Mouse (Mus musculus): ENCODE measurements around the gene A730061H03Rik. TPM values are rescaled to one million over a fixed set of nuclear protein-coding genes. Genes with fewer than 3 reads are reported as not detected.

A730061H03Rik gene
- polyA plus RNA-seq, 2 experiments: 0.67 to 0.74 TPM

DNA sequence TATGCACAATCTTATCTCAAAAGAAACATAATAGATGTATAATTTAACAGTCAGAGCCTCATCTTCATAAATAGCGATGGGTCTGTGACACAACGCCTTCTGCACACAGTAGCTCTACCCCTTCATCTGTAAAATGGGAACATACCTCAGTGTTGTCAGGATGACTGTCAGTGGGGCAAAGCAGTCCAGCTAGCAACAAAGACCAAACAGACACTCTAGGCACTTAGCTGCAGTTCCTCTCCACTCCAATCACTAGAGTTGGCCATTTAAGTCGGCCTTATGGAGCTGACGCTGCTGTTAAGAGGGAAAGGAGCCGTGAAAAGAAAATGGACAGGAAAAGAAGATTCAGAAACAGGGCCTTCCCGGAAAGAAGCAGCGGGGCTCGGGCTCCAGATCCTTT is 8.4 kb downstream of the A730061H03Rik start:
- Histone ChIP-seq H3K27me3 (ENCODE audit: control insufficient read depth, insufficient read depth, low read length) (no peaks in the 10 kb centered on the region), H3K27ac (replicated peaks; ENCODE audit: low read depth, low read length) (no peak overlapping the region), H3K9ac (ENCODE audit: low read depth, low read length, severe bottlenecking) (no peak overlapping the region), H3K4me1 (ENCODE audit: control insufficient read depth, insufficient read depth, low read length) (no peaks in the 10 kb centered on the region), H3K4me3 (replicated peaks; ENCODE audit: low read length) (no peak overlapping the region), H3K36me3 (ENCODE audit: control insufficient read depth, insufficient read depth, low read length) (peaks cover 34% of the 10 kb centered on the region), H3K9me3 (ENCODE audit: control insufficient read depth, low read length) (no peaks in the 10 kb centered on the region), H3K4me2 (replicated peaks; ENCODE audit: low read depth, low read length, severe bottlenecking) (no peak overlapping the region)
- no peak for DNase-seq (ENCODE audit: low spot score)
- ATAC-seq (ENCODE audit: low FRiP score, low read depth): no peak
- no peak for TF ChIP-seq POLR2A (IDR thresholded peaks at IDR 0.05; ENCODE audit: borderline replicate concordance, extremely low read depth, insufficient read depth, insufficient read length)
- 91% methylated on average over 8 of the region's 8 CpGs for WGBS

DNA sequence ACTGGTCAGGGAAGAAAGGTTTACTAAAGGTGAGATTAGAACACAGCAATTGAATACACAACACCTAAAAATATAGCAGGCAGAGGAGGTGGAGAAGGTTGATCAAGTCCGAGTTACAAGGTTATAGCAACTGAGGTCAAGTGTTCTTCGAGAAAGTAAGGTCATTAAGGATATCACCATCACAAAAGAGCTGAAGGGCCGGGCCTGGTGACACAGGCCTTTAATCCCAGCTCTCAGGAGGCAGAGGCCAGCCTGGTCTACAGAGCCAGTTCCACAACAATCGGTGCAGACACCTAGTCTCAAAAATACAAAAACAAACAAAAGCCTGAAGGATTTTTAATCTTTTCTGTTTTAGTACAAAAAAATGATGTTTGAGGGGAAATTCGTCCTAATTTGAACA is 8.9 kb downstream of the A730061H03Rik start:
- Histone ChIP-seq H3K27me3 (ENCODE audit: control insufficient read depth, insufficient read depth, low read length) (no peaks in the 10 kb centered on the region), H3K4me3 (replicated peaks; ENCODE audit: low read length) (no peak overlapping the region), H3K27ac (replicated peaks; ENCODE audit: low read depth, low read length) (no peak overlapping the region), H3K9me3 (ENCODE audit: control insufficient read depth, low read length) (no peaks in the 10 kb centered on the region), H3K4me2 (replicated peaks; ENCODE audit: low read depth, low read length, severe bottlenecking) (no peak overlapping the region), H3K4me1 (ENCODE audit: control insufficient read depth, insufficient read depth, low read length) (no peaks in the 10 kb centered on the region), H3K36me3 (ENCODE audit: control insufficient read depth, insufficient read depth, low read length) (peaks cover 36% of the 10 kb centered on the region), H3K9ac (ENCODE audit: low read depth, low read length, severe bottlenecking) (no peak overlapping the region)
- ATAC-seq (ENCODE audit: low FRiP score, low read depth) (no peak), DNase-seq (ENCODE audit: low spot score) (no peak)
- WGBS: 70% methylated on average over 5 of the region's 5 CpGs
- TF ChIP-seq POLR2A (IDR thresholded peaks at IDR 0.05; ENCODE audit: borderline replicate concordance, extremely low read depth, insufficient read depth, insufficient read length): no peak

DNA sequence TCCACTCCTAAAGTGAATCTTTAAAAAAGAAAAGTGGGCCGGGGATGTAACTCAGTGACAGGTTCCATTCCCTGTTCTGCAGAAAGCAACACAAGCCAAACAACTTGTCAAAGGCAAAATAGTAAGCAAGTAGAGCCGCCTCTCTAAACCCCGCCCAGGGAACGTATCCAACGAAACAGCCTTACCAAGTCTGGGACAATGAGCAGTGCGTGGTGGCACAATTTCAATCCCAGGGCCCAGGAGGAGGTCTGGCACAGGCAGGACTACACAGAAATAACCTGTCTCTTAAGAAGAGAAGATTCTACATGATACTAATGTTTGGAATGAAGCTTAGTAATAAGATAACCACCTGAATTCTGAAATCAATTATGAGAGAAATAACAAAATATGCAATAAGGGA is 10.0 kb downstream of the A730061H03Rik start:
- TF ChIP-seq POLR2A (IDR thresholded peaks at IDR 0.05; ENCODE audit: borderline replicate concordance, extremely low read depth, insufficient read depth, insufficient read length): no peak
- Histone ChIP-seq H3K9ac (ENCODE audit: low read depth, low read length, severe bottlenecking) (no peak overlapping the region), H3K36me3 (ENCODE audit: control insufficient read depth, insufficient read depth, low read length) (peaks cover 46% of the 10 kb centered on the region), H3K27me3 (ENCODE audit: control insufficient read depth, insufficient read depth, low read length) (no peaks in the 10 kb centered on the region), H3K4me3 (replicated peaks; ENCODE audit: low read length) (no peak overlapping the region), H3K4me1 (ENCODE audit: control insufficient read depth, insufficient read depth, low read length) (no peaks in the 10 kb centered on the region), H3K27ac (replicated peaks; ENCODE audit: low read depth, low read length) (no peak overlapping the region), H3K4me2 (replicated peaks; ENCODE audit: low read depth, low read length, severe bottlenecking) (no peak overlapping the region), H3K9me3 (ENCODE audit: control insufficient read depth, low read length) (no peaks in the 10 kb centered on the region)
- WGBS: 86% methylated on average over 6 of the region's 6 CpGs
- no peak for DNase-seq (ENCODE audit: low spot score)
- no peak for ATAC-seq (ENCODE audit: low FRiP score, low read depth)

DNA sequence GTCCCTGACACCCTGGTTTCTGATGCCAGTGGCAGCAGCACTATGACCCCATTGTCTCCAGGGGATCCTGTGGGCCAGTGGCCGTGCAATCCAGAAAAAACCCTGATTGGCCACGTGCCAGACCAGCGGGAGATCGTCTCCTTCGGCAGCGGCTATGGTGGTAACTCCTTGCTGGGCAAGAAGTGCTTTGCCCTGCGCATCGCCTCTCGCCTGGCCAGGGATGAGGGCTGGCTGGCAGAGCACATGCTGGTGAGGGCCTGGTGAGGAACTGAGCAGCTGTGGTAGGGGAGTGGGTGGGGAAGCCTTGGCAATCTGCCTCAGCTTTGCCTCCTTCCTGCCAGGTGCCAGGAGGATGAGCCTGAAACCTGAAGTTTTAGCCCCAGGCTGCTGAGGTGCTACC is 15.9 kb downstream of the A730061H03Rik start:
- Histone ChIP-seq H3K9me3 (ENCODE audit: control insufficient read depth, low read length) (no peaks in the 10 kb centered on the region), H3K4me1 (ENCODE audit: control insufficient read depth, insufficient read depth, low read length) (peaks cover 7% of the 10 kb centered on the region), H3K27ac (replicated peaks; ENCODE audit: low read depth, low read length) (no peak overlapping the region), H3K36me3 (ENCODE audit: control insufficient read depth, insufficient read depth, low read length) (peaks cover 60% of the 10 kb centered on the region), H3K4me3 (replicated peaks; ENCODE audit: low read length) (no peak overlapping the region), H3K9ac (ENCODE audit: low read depth, low read length, severe bottlenecking) (0 out of 2 replicates have a peak overlapping the region, but pooled peaks have one; percentile 7), H3K4me2 (replicated peaks; ENCODE audit: low read depth, low read length, severe bottlenecking) (no peak overlapping the region), H3K27me3 (ENCODE audit: control insufficient read depth, insufficient read depth, low read length) (no peaks in the 10 kb centered on the region)
- 77% methylated on average over 9 of the region's 9 CpGs for WGBS
- no peak for TF ChIP-seq POLR2A (IDR thresholded peaks at IDR 0.05; ENCODE audit: borderline replicate concordance, extremely low read depth, insufficient read depth, insufficient read length)
- DNase-seq (ENCODE audit: low spot score): no peak
- no peak for ATAC-seq (ENCODE audit: low FRiP score, low read depth)

DNA sequence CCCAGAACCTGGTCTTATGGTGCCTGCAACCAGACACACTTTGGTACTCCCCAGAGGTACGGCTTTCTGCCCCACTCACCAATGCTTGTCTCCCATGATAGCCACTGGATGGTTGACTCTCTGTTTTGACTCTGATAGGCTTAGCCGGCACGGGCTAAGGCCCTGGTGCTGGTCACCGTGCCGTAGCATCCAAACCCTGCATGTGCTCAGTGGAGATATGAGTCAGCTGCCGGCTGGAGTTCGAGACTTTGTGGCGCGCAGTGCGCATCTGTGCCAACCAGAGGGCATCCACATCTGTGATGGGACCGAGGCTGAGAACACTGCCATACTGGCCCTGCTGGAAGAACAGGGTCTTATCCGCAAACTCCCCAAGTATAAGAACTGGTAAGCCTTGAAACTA is 17.9 kb downstream of the A730061H03Rik start:
- Histone ChIP-seq H3K4me3 (replicated peaks; ENCODE audit: low read length) (no peak overlapping the region), H3K4me1 (ENCODE audit: control insufficient read depth, insufficient read depth, low read length) (peaks cover 7% of the 10 kb centered on the region), H3K9me3 (ENCODE audit: control insufficient read depth, low read length) (no peaks in the 10 kb centered on the region), H3K4me2 (replicated peaks; ENCODE audit: low read depth, low read length, severe bottlenecking) (no peak overlapping the region), H3K27ac (replicated peaks; ENCODE audit: low read depth, low read length) (no peak overlapping the region), H3K36me3 (ENCODE audit: control insufficient read depth, insufficient read depth, low read length) (peaks cover 39% of the 10 kb centered on the region), H3K9ac (ENCODE audit: low read depth, low read length, severe bottlenecking) (no peak overlapping the region), H3K27me3 (ENCODE audit: control insufficient read depth, insufficient read depth, low read length) (no peaks in the 10 kb centered on the region)
- ATAC-seq (ENCODE audit: low FRiP score, low read depth): no peak
- DNase-seq (ENCODE audit: low spot score): no peak
- 97% methylated on average over 12 of the region's 12 CpGs for WGBS
- TF ChIP-seq POLR2A (IDR thresholded peaks at IDR 0.05; ENCODE audit: borderline replicate concordance, extremely low read depth, insufficient read depth, insufficient read length): no peak

All from limb, embryonic 14.5 days (tissue).